Mouse (Mus musculus) C2C12 (cell line): ENCODE data around the gene Myo3b. TPM values are rescaled to one million over a fixed set of nuclear protein-coding genes. Genes with fewer than 3 reads are reported as not detected.
"Not testable (repeated sequence)": the region's sequence is repeated elsewhere in the genome, so short reads cannot be mapped to it uniquely, and the experiment has no call there.

Experiments
- H3K27me3 ChIP-seq: one replicate; pipeline ENCODE4 v1.6.1; 2011; ENCODE audit not compliant: control insufficient read depth, insufficient read depth, insufficient read length
- H3K36me3 ChIP-seq: one replicate; pipeline ENCODE4 v1.6.1; 2011; ENCODE audit not compliant: control insufficient read depth, insufficient read depth
- H3K4me3 ChIP-seq: one replicate; pipeline ENCODE4 v1.5.1; 2011; ENCODE audit warnings: mild to moderate bottlenecking, control low read depth; ENCODE audit not compliant: poor library complexity, insufficient read depth, severe bottlenecking
- H3K79me2 ChIP-seq: one replicate; pipeline ENCODE4 v1.6.1; 2011; ENCODE audit not compliant: control insufficient read depth, insufficient read depth
- H3K79me3 ChIP-seq: one replicate; pipeline ENCODE4 v1.6.1; 2011; ENCODE audit warnings: low read depth, control low read depth
- H3ac ChIP-seq: one replicate; pipeline ENCODE3; 2011; ENCODE audit warnings: low read depth; ENCODE audit not compliant: control insufficient read depth, insufficient read length
- CEBPB ChIP-seq: IDR thresholded peaks from one replicate; pipeline ENCODE4 v1.6.1; 2011; ENCODE audit warnings: low read depth, mild to moderate bottlenecking, control low read depth, moderate library complexity
- CTCF ChIP-seq: IDR thresholded peaks from one replicate; pipeline ENCODE4 v1.5.1; 2011; ENCODE audit not compliant: control insufficient read depth, insufficient read depth, insufficient read length
- FOSL1 ChIP-seq: IDR thresholded peaks from one replicate; pipeline ENCODE4 v1.8.0; 2011; ENCODE audit warnings: mild to moderate bottlenecking, low read length; ENCODE audit not compliant: poor library complexity, insufficient read depth, severe bottlenecking
- MAX ChIP-seq: IDR thresholded peaks from one replicate; pipeline ENCODE4 v1.6.1; 2011; ENCODE audit warnings: mild to moderate bottlenecking, control low read depth
- MYOD1 ChIP-seq: IDR thresholded peaks from one replicate; pipeline ENCODE4 v1.6.1; 2011; ENCODE audit warnings: low read depth; ENCODE audit not compliant: control insufficient read depth, insufficient read length
- MYOG ChIP-seq: IDR thresholded peaks from one replicate; pipeline ENCODE4 v1.6.1; 2011; ENCODE audit not compliant: control insufficient read depth, insufficient read length; ENCODE audit errors: extremely low read depth
- USF1 ChIP-seq: IDR thresholded peaks from one replicate; pipeline ENCODE4 v1.6.1; 2011; ENCODE audit warnings: low read depth, mild to moderate bottlenecking, control low read depth, moderate library complexity
- polyA plus RNA-seq: library from polyadenylated mRNA; unstranded; fragments of >200 nt; fragmentation: generic; extraction: Trizol; gene quantifications from one replicate; pipeline ENCODE4 v1.2.1, GENCODE M21; 2012; ENCODE audit warnings: missing spikeins

The Myo3b gene
- polyA plus RNA-seq, 1 experiment, result 0.11 TPM

GRCm38 (mm10) chr2:70210427-70211332, 171.8 kb downstream of the Myo3b start:
- Histone ChIP-seq H3K79me3 (no peaks in the 10 kb centered on the region), H3K4me3 (no peak overlapping the region), H3K27me3 (no peaks in the 10 kb centered on the region), H3K79me2 (no peaks in the 10 kb centered on the region), H3K36me3 (no peaks in the 10 kb centered on the region), H3ac (no peak overlapping the region)
- TF ChIP-seq USF1 (no peak), MYOD1 (no peak), MAX (no peak), MYOG (no peak), CTCF (no peak)

GRCm38 (mm10) chr2:70214401-70214800, 175.5 kb downstream of the Myo3b start:
- H3K27me3 ChIP-seq, result no peaks in the 10 kb centered on the region
- no peak overlapping the region for H3K4me3 ChIP-seq
- no peaks in the 10 kb centered on the region for H3K36me3 ChIP-seq
- TF ChIP-seq MAX, result no peak
- TF ChIP-seq FOSL1, result no peak
- no peak for TF ChIP-seq MYOG
- no peak for TF ChIP-seq USF1
- TF ChIP-seq MYOD1, result no peak
- no peak for TF ChIP-seq CEBPB
- no peak for TF ChIP-seq CTCF
- no peaks in the 10 kb centered on the region for H3K79me3 ChIP-seq
- H3ac ChIP-seq, result no peak overlapping the region
- H3K79me2 ChIP-seq, result no peaks in the 10 kb centered on the region

GRCm38 (mm10) chr2:70217800-70218199, 178.9 kb downstream of the Myo3b start:
- Histone ChIP-seq H3K36me3 (no peaks in the 10 kb centered on the region), H3K79me2 (no peaks in the 10 kb centered on the region), H3K79me3 (no peaks in the 10 kb centered on the region), H3K4me3 (no peak overlapping the region), H3K27me3 (no peaks in the 10 kb centered on the region), H3ac (no peak overlapping the region)
- TF ChIP-seq USF1 (no peak), CEBPB (no peak), MAX (no peak), FOSL1 (no peak), MYOD1 (no peak), CTCF (no peak), MYOG (no peak)

- Histone ChIP-seq H3K79me2 (no peaks in the 10 kb centered on the region), H3K4me3 (no peak overlapping the region), H3K27me3 (no peaks in the 10 kb centered on the region), H3K36me3 (no peaks in the 10 kb centered on the region), H3ac (no peak overlapping the region), H3K79me3 (no peaks in the 10 kb centered on the region)
- TF ChIP-seq USF1, result no peak
- TF ChIP-seq MAX, result no peak
- TF ChIP-seq CEBPB, result no peak
- no peak for TF ChIP-seq CTCF
- no peak for TF ChIP-seq MYOD1
- no peak for TF ChIP-seq FOSL1
Measured at GRCm38 (mm10) chr2:70218469-70218868, 179.5 kb downstream of the Myo3b start.

GRCm38 (mm10) chr2:70226679-70227078, 187.8 kb downstream of the Myo3b start:
- Histone ChIP-seq H3K79me3 (no peaks in the 10 kb centered on the region), H3K79me2 (no peaks in the 10 kb centered on the region), H3ac (no peak overlapping the region), H3K36me3 (no peaks in the 10 kb centered on the region), H3K27me3 (no peaks in the 10 kb centered on the region), H3K4me3 (no peak overlapping the region)
- TF ChIP-seq FOSL1 (no peak), MAX (no peak), MYOD1 (no peak), CEBPB (no peak), MYOG (no peak), CTCF (no peak), USF1 (no peak)

GRCm38 (mm10) chr2:70234450-70234849, 195.5 kb downstream of the Myo3b start:
- H3K79me3 ChIP-seq, H3ac ChIP-seq, H3K79me2 ChIP-seq, H3K36me3 ChIP-seq, H3K4me3 ChIP-seq, H3K27me3 ChIP-seq: not testable (repeated sequence)
